Mouse (Mus musculus): Measurements from ENCODE around the gene Filip1. TPM values are rescaled to one million over a fixed set of nuclear protein-coding genes. Genes with fewer than 3 reads are reported as not detected.

Filip1 gene
- polyA plus RNA-seq, 2 experiments = 4.9 to 6.0 TPM

- H3K9ac ChIP-seq (ENCODE audit: low read depth, low read length, severe bottlenecking) = no peak overlapping the region
- H3K4me1 ChIP-seq (ENCODE audit: control insufficient read depth, insufficient read depth, low read length) = no peaks in the 10 kb centered on the region
- no peak for TF ChIP-seq POLR2A (IDR thresholded peaks at IDR 0.05; ENCODE audit: borderline replicate concordance, extremely low read depth, insufficient read depth, insufficient read length)
- no peak overlapping the region for H3K4me3 ChIP-seq (replicated peaks; ENCODE audit: low read length)
- H3K9me3 ChIP-seq (ENCODE audit: control insufficient read depth, low read length) = no peaks in the 10 kb centered on the region
- no peak overlapping the region for H3K4me2 ChIP-seq (replicated peaks; ENCODE audit: low read depth, low read length, severe bottlenecking)
- H3K36me3 ChIP-seq (ENCODE audit: control insufficient read depth, insufficient read depth, low read length) = no peaks in the 10 kb centered on the region
- H3K27me3 ChIP-seq (ENCODE audit: control insufficient read depth, insufficient read depth, low read length) = no peaks in the 10 kb centered on the region
- WGBS = 65% methylated on average over 12 of the region's 12 CpGs
- DNase-seq (ENCODE audit: low spot score) (no peak), ATAC-seq (ENCODE audit: low FRiP score, low read depth) (no peak; the same call in 1 of the 2 replicates)
- H3K27ac ChIP-seq (replicated peaks; ENCODE audit: low read depth, low read length) = no peak overlapping the region
Measured at GRCm38 (mm10) chr9:79966711-79967487, 45.8 kb downstream of the Filip1 start.

DNA sequence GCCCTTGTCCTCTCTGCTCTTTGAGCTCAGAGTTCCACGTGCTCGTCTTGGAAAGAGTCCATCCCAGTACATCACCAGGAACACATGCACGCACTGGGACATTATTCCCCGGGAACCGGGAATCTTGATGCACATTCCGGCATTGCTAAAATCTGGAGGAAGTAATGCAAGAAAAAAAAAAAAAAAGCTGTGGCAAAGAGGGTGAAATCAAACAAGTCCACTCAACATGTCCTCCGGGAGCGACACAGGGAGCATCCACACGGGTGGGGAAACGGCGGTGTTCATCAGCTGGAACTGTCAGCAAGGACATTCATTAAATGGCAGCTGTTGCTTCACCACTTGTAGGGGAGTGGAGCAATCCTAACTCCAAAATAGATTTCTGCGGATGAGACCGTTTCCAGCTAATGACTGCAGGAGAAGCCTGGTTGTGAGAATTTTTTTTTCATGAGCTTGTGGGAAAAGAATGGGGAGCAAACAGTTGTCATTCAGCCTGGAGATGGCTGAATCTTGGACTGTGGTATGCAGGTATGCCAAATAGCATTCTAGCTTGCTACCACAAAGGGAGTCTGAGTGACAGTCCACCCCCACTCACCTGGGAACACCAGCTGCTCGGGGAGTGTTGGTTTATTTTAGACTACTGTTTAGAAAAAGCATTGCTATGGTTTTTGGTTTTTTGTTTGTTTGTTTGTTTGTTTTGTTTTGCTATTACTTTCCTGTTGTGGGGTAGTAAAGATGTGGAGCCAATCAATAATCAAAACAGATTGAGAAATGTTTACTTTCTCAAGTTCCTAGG is 46.9 kb downstream of the Filip1 start:
- Histone ChIP-seq H3K36me3 (ENCODE audit: control insufficient read depth, insufficient read depth, low read length) (no peaks in the 10 kb centered on the region), H3K4me2 (replicated peaks; ENCODE audit: low read depth, low read length, severe bottlenecking) (no peak overlapping the region), H3K4me1 (ENCODE audit: control insufficient read depth, insufficient read depth, low read length) (no peaks in the 10 kb centered on the region), H3K9ac (ENCODE audit: low read depth, low read length, severe bottlenecking) (no peak overlapping the region), H3K27me3 (ENCODE audit: control insufficient read depth, insufficient read depth, low read length) (no peaks in the 10 kb centered on the region), H3K27ac (replicated peaks; ENCODE audit: low read depth, low read length) (0 out of 2 replicates have a peak overlapping the region, but pooled peaks have one; percentile 13), H3K9me3 (ENCODE audit: control insufficient read depth, low read length) (no peaks in the 10 kb centered on the region), H3K4me3 (replicated peaks; ENCODE audit: low read length) (no peak overlapping the region)
- 78% methylated on average over 14 of the region's 14 CpGs for WGBS
- ATAC-seq (ENCODE audit: low FRiP score, low read depth) (no peak; the same call in 1 of the 2 replicates), DNase-seq (ENCODE audit: low spot score) (no peak)
- no peak for TF ChIP-seq POLR2A (IDR thresholded peaks at IDR 0.05; ENCODE audit: borderline replicate concordance, extremely low read depth, insufficient read depth, insufficient read length)

- Histone ChIP-seq H3K4me2 (replicated peaks; ENCODE audit: low read depth, low read length, severe bottlenecking) (no peak overlapping the region), H3K27ac (replicated peaks; ENCODE audit: low read depth, low read length) (no peak overlapping the region), H3K4me1 (ENCODE audit: control insufficient read depth, insufficient read depth, low read length) (no peaks in the 10 kb centered on the region), H3K27me3 (ENCODE audit: control insufficient read depth, insufficient read depth, low read length) (no peaks in the 10 kb centered on the region), H3K9me3 (ENCODE audit: control insufficient read depth, low read length) (no peaks in the 10 kb centered on the region), H3K4me3 (replicated peaks; ENCODE audit: low read length) (no peak overlapping the region), H3K36me3 (ENCODE audit: control insufficient read depth, insufficient read depth, low read length) (no peaks in the 10 kb centered on the region), H3K9ac (ENCODE audit: low read depth, low read length, severe bottlenecking) (no peak overlapping the region)
- ATAC-seq (ENCODE audit: low FRiP score, low read depth) (no peak), DNase-seq (ENCODE audit: low spot score) (no peak)
- WGBS = 77% methylated on average over 5 of the region's 5 CpGs
- TF ChIP-seq POLR2A (IDR thresholded peaks at IDR 0.05; ENCODE audit: borderline replicate concordance, extremely low read depth, insufficient read depth, insufficient read length) = no peak
Measured at GRCm38 (mm10) chr9:79965003-79965402, 47.6 kb downstream of the Filip1 start.

DNA sequence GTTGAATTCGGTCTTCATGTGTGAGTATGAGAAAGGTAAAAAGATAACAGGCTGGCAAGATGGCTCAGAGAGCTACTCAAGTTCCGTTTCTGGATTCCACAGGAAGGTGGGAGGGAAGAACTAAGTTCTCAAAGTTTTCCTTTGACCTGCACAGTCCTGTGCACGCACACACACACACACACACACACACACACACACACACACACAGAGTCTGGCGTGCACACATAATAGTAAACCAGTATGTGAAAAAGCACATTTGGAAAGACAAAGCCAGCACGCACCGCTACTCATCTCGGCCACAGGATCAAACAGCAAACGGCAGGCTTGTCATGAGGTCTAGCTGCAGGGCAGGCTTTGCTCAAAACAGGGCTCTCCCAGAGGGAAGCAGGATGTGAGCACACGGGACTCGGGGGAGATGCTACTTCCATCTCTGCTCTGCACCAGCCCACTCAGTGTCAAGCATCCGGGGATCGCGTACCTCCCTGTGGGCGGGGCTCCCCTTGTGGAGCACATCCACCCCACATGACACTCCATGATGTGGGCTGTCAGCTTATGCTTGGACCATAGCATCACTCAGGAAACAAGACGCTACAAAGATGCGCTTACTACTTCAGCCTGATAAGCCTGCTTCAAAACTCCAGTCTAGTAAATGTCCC is 50.9 kb downstream of the Filip1 start:
- no peak overlapping the region for H3K4me3 ChIP-seq (replicated peaks; ENCODE audit: low read length)
- peak overlapping the region; percentile 8; the same call in 1 of the 2 replicates for H3K27ac ChIP-seq (replicated peaks; ENCODE audit: low read depth, low read length)
- no peaks in the 10 kb centered on the region for H3K4me1 ChIP-seq (ENCODE audit: control insufficient read depth, insufficient read depth, low read length)
- H3K4me2 ChIP-seq (replicated peaks; ENCODE audit: low read depth, low read length, severe bottlenecking) = no peak overlapping the region
- no peaks in the 10 kb centered on the region for H3K9me3 ChIP-seq (ENCODE audit: control insufficient read depth, low read length)
- H3K36me3 ChIP-seq (ENCODE audit: control insufficient read depth, insufficient read depth, low read length) = no peaks in the 10 kb centered on the region
- DNase-seq (ENCODE audit: low spot score) (no peak), ATAC-seq (ENCODE audit: low FRiP score, low read depth) (no peak)
- no peak for TF ChIP-seq POLR2A (IDR thresholded peaks at IDR 0.05; ENCODE audit: borderline replicate concordance, extremely low read depth, insufficient read depth, insufficient read length)
- H3K9ac ChIP-seq (ENCODE audit: low read depth, low read length, severe bottlenecking) = no peak overlapping the region
- H3K27me3 ChIP-seq (ENCODE audit: control insufficient read depth, insufficient read depth, low read length) = no peaks in the 10 kb centered on the region
- 69% methylated on average over 16 of the region's 16 CpGs for WGBS

DNA sequence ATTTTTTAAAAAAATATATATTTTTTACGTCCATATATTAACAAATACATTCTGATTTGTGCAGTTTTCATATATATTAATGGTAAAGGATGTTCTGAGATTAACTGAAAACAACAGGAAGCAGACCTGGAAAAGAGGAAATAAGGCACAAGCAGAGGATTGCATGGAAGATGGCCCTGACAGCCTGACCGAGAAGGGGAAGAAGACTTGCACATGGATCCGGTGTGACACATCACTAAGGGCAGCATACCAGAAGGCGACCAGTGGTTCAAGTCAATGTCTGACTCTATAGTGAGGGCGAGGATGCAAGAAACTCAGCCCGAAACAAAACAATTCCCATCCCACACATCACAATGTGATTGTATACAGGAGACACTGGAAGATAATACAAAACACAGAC is 52.2 kb downstream of the Filip1 start:
- Histone ChIP-seq H3K4me3 (replicated peaks; ENCODE audit: low read length) (no peak overlapping the region), H3K9ac (ENCODE audit: low read depth, low read length, severe bottlenecking) (no peak overlapping the region), H3K36me3 (ENCODE audit: control insufficient read depth, insufficient read depth, low read length) (no peaks in the 10 kb centered on the region), H3K4me1 (ENCODE audit: control insufficient read depth, insufficient read depth, low read length) (no peaks in the 10 kb centered on the region), H3K4me2 (replicated peaks; ENCODE audit: low read depth, low read length, severe bottlenecking) (no peak overlapping the region), H3K9me3 (ENCODE audit: control insufficient read depth, low read length) (no peaks in the 10 kb centered on the region), H3K27ac (replicated peaks; ENCODE audit: low read depth, low read length) (no peak overlapping the region), H3K27me3 (ENCODE audit: control insufficient read depth, insufficient read depth, low read length) (no peaks in the 10 kb centered on the region)
- 87% methylated on average over 6 of the region's 6 CpGs for WGBS
- ATAC-seq (ENCODE audit: low FRiP score, low read depth) = no peak
- TF ChIP-seq POLR2A (IDR thresholded peaks at IDR 0.05; ENCODE audit: borderline replicate concordance, extremely low read depth, insufficient read depth, insufficient read length) = no peak
- no peak for DNase-seq (ENCODE audit: low spot score)

Measured in limb, embryonic 14.5 days (tissue).